In the genomic region with DNA sequence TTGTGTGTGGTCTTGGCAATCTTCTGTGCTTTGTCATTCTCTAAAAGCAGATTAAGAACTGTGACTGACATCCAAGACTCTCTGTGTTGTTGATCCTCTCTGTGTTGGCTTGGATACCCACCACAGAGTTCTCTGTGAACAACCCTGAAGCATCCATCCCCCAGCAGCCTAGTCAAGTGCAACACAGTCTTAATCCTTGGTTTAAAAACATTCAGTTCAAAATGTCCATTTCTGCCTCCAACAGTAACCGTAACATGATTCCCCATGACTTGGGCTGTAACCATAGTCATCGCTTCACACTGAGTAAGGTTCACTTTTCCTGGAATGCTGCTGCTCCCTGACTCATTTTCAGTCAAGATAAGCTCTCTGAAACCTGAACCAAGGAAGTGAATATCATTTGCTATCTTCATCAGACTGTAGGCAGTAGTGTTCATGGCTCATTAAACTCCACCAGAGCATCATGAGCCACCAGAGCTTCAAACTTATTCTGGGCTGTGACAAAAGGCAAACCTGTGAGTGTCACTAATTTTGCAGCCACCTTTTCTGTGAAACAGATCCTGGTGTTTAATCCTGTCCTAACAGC, we compare ENCODE assay signal across 26 mouse cellular contexts.
A peak's percentile ranks its signal among the peaks of the same experiment; 100 is the strongest.
DNase-seq lines count a peak whose midpoint lies in the region; ATAC-seq lines count a peak whose summit lies in the region.
"Had no signal": no experiment of that assay in that cellular context is flagged by ENCODE, and none has a peak within 500 bp of the region (broad histone marks: within the 10 kb centered on the region; RNA-seq: fewer than 3 reads in every experiment).

No protein-coding gene starts in this region.

- no peaks in the 10 kb centered on the region for H3K36me3 ChIP-seq in kidney, embryonic 14.5 days (ENCODE audit: control insufficient read depth, insufficient read depth, low read length)
- H3K36me3 ChIP-seq in kidney, embryonic 16.5 days (ENCODE audit: insufficient read depth, low read length) = no peaks in the 10 kb centered on the region
- no peaks in the 10 kb centered on the region for H3K36me3 ChIP-seq in midbrain, embryonic 10.5 days
- H3K36me3 ChIP-seq in midbrain, embryonic 15.5 days (replicated peaks) = no peaks in the 10 kb centered on the region
- H3K36me3 ChIP-seq: embryonic facial prominence, embryonic 13.5 days; embryonic facial prominence, embryonic 15.5 days; forebrain, embryonic 10.5 days; forebrain, embryonic 15.5 days had no signal

- peak; percentile 71 for ATAC-seq in kidney, embryonic 14.5 days (ENCODE audit: low FRiP score, low TSS enrichment)
- ATAC-seq in kidney, embryonic 16.5 days (ENCODE audit: low FRiP score, low TSS enrichment) = peak; percentile 49; the same call in 1 of the 2 replicates
- no peak for ATAC-seq in midbrain, embryonic 15.5 days (replicated peaks)
- ATAC-seq: CD4-positive, CD25-positive, alpha-beta regulatory T cell, adult 4 months; forebrain, embryonic 13.5 days; forebrain, embryonic 15.5 days; forebrain, postnatal 0 days had no signal

- no peak overlapping the region for H3K4me3 ChIP-seq in kidney, embryonic 14.5 days (ENCODE audit: low read length)
- H3K4me3 ChIP-seq in kidney, embryonic 16.5 days (ENCODE audit: low read length) = no peak overlapping the region
- H3K4me3 ChIP-seq in midbrain, embryonic 10.5 days = no peak overlapping the region
- H3K4me3 ChIP-seq in midbrain, embryonic 15.5 days = no peak overlapping the region
- H3K4me3 ChIP-seq: embryonic facial prominence, embryonic 13.5 days; embryonic facial prominence, embryonic 15.5 days; erythroblast, embryonic 14.5 days; forebrain, embryonic 10.5 days; forebrain, embryonic 13.5 days; forebrain, embryonic 15.5 days had no signal

- no peak overlapping the region for H3K27ac ChIP-seq in kidney, embryonic 14.5 days (ENCODE audit: low read depth, low read length)
- no peak overlapping the region for H3K27ac ChIP-seq in kidney, embryonic 16.5 days (ENCODE audit: low read length)
- H3K27ac ChIP-seq in midbrain, embryonic 10.5 days (replicated peaks) = no peak overlapping the region
- H3K27ac ChIP-seq in midbrain, embryonic 15.5 days = no peak overlapping the region
- H3K27ac ChIP-seq: embryonic facial prominence, embryonic 13.5 days; embryonic facial prominence, embryonic 15.5 days; forebrain, embryonic 10.5 days; forebrain, embryonic 13.5 days; forebrain, embryonic 15.5 days had no signal

- no peak for DNase-seq in kidney, postnatal 36 days
- DNase-seq in kidney, adult 11 months = no peak
- DNase-seq in midbrain, embryonic 10.5 days (ENCODE audit: low spot score) = peak; percentile 13
- DNase-seq: adrenal gland, adult 2 months; adrenal gland, postnatal 10 days; adrenal gland, postnatal 25 days; B cell, adult 2 months; cerebellum, adult 11 months; cerebellum, adult 18-20 months; cerebellum, adult 8-10 months; cerebellum, adult 9-11 months; cerebellum, postnatal 14 days; cerebellum, postnatal 36 days; embryo, embryonic 11 days; forebrain, postnatal 0 days had no signal

- H3K9me3 ChIP-seq in kidney, embryonic 14.5 days (ENCODE audit: control insufficient read depth, low read length) = no peaks in the 10 kb centered on the region
- no peaks in the 10 kb centered on the region for H3K9me3 ChIP-seq in kidney, embryonic 16.5 days (ENCODE audit: low read length)
- H3K9me3 ChIP-seq in midbrain, embryonic 10.5 days (replicated peaks) = no peaks in the 10 kb centered on the region; the same call in 1 of the 2 replicates
- no peaks in the 10 kb centered on the region for H3K9me3 ChIP-seq in midbrain, embryonic 15.5 days
- H3K9me3 ChIP-seq: embryonic facial prominence, embryonic 13.5 days; embryonic facial prominence, embryonic 15.5 days; forebrain, embryonic 10.5 days; forebrain, embryonic 13.5 days; forebrain, embryonic 15.5 days had no signal

- no peak overlapping the region for H3K9ac ChIP-seq in kidney, embryonic 14.5 days (ENCODE audit: low read depth, low read length)
- no peak overlapping the region for H3K9ac ChIP-seq in kidney, embryonic 16.5 days (replicated peaks; ENCODE audit: low read length)
- H3K9ac ChIP-seq in midbrain, embryonic 15.5 days = no peak overlapping the region
- H3K9ac ChIP-seq: embryonic facial prominence, embryonic 13.5 days; embryonic facial prominence, embryonic 15.5 days; forebrain, embryonic 13.5 days; forebrain, embryonic 15.5 days; forebrain, postnatal 0 days had no signal

- H3K4me1 ChIP-seq in kidney, embryonic 14.5 days (ENCODE audit: control insufficient read depth, insufficient read depth, low read length) = no peaks in the 10 kb centered on the region
- no peaks in the 10 kb centered on the region for H3K4me1 ChIP-seq in kidney, embryonic 16.5 days (ENCODE audit: insufficient read depth, low read length)
- no peaks in the 10 kb centered on the region for H3K4me1 ChIP-seq in midbrain, embryonic 10.5 days
- no peaks in the 10 kb centered on the region for H3K4me1 ChIP-seq in midbrain, embryonic 15.5 days
- H3K4me1 ChIP-seq: embryonic facial prominence, embryonic 13.5 days; embryonic facial prominence, embryonic 15.5 days; forebrain, embryonic 10.5 days; forebrain, embryonic 13.5 days; forebrain, embryonic 15.5 days had no signal

- no peaks in the 10 kb centered on the region for H3K27me3 ChIP-seq in kidney, embryonic 14.5 days (ENCODE audit: control insufficient read depth, insufficient read depth, low read length)
- H3K27me3 ChIP-seq in kidney, embryonic 16.5 days (ENCODE audit: insufficient read depth, low read length) = no peaks in the 10 kb centered on the region
- peaks cover 7% of the 10 kb centered on the region; the same call in 1 of the 2 replicates for H3K27me3 ChIP-seq in midbrain, embryonic 10.5 days (ENCODE audit: low read depth, poor library complexity, severe bottlenecking)
- H3K27me3 ChIP-seq in midbrain, embryonic 15.5 days (replicated peaks) = no peaks in the 10 kb centered on the region
- H3K27me3 ChIP-seq: CH12.LX; embryonic facial prominence, embryonic 13.5 days; embryonic facial prominence, embryonic 15.5 days; forebrain, embryonic 13.5 days; forebrain, embryonic 15.5 days had no signal

- 66% methylated on average over 2 of the region's 2 CpGs for WGBS in kidney, embryonic 14.5 days
- 74% methylated on average over 2 of the region's 2 CpGs for WGBS in kidney, embryonic 16.5 days
- 66% methylated on average over 2 of the region's 2 CpGs for WGBS in midbrain, embryonic 10.5 days
- 67% methylated on average over 2 of the region's 2 CpGs for WGBS in midbrain, embryonic 15.5 days

- H3K4me2 ChIP-seq in kidney, embryonic 14.5 days (replicated peaks; ENCODE audit: low read depth, low read length) = no peak overlapping the region
- no peak overlapping the region for H3K4me2 ChIP-seq in kidney, embryonic 16.5 days (replicated peaks; ENCODE audit: low read depth, low read length)
- H3K4me2 ChIP-seq in midbrain, embryonic 15.5 days = no peak overlapping the region
- H3K4me2 ChIP-seq: embryonic facial prominence, embryonic 13.5 days; embryonic facial prominence, embryonic 15.5 days; forebrain, embryonic 13.5 days; forebrain, embryonic 15.5 days had no signal
